Mouse (Mus musculus): ENCODE measurements at regions not wholly inside any gene's neighbourhood (a gene's known extent, or its start where the extent isn't known, plus 50 kb on each side); places are given as distances from the start of the nearest gene placed in this dataset.

DNA sequence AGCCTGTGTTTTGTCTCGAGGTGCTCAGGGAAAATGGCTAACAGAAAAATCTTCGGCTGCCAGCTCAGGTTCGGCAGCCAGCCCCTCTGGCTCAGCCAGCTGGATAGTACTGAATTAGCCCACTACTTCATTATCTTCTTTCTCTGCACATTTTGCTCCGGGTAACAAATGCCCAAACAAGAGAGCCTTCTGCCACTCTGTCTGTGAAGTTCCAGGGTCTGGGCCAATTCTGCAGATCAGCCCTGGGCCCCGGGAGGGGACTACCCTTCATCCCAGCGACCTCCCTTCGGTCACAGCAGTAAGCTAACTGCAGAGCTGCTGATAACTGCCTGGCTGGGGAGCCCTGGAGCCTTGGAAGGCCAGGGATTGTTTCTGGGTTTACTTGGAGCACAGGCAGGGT, 119.6 kb upstream of the Ofcc1 start:
- DNase-seq (ENCODE audit: low spot score) = no peak

- no peak for DNase-seq (ENCODE audit: low spot score)
These were observed 111.4 kb upstream of the Ofcc1 start for GRCm38 (mm10) chr13:40472683-40473082.

DNA sequence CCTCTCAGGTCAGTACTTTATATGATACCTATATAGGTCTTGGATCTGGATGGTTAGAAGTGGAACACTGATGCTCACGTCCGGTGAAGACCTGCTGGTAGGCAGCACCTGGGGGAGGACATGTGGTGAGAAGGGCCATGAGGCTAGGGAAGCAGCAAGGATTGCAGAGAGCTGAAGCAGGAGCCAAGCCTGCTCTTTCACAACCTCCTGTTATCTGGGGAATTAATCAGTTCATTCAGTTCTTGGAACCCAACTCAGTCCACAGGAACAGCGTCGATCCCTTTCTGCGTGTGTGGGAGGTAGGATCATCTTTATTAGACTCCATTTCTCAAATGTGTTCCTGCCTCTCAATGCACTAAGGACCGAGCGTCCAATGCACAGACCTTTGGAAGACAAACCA, 107.9 kb upstream of the Ofcc1 start:
- DNase-seq (ENCODE audit: low spot score) = no peak

GRCm38 (mm10) chr13:40453360-40453759, 92.1 kb upstream of the Ofcc1 start:
- no peak for DNase-seq (ENCODE audit: low spot score)

- DNase-seq (ENCODE audit: low spot score) = no peak
These were observed 68.6 kb upstream of the Ofcc1 start for GRCm38 (mm10) chr13:40429831-40430230.

- no peak for DNase-seq (ENCODE audit: low spot score)
These were observed 61.8 kb upstream of the Ofcc1 start for GRCm38 (mm10) chr13:40423051-40423450.

- DNase-seq (ENCODE audit: low spot score) = no peak
These were observed 56.6 kb upstream of the Ofcc1 start for GRCm38 (mm10) chr13:40417856-40418255.

- no peak for DNase-seq (ENCODE audit: low spot score)
These were observed 51.8 kb upstream of the Ofcc1 start for GRCm38 (mm10) chr13:40413074-40413473.
